Mouse (Mus musculus) frontal cortex, postnatal 14 days (tissue): ENCODE data around the gene Pdzd2.

Experiments used
- DNase-seq, 2 experiments: peaks; one replicate each; pipeline ENCODE4 v3.0.0; 2022; ENCODE audit warnings: low spot score in 2 of 2

Pdzd2 gene

GRCm38 (mm10) chr15:12667760-12668520, 71.8 kb downstream of the Pdzd2 start:
- DNase-seq: no peak

DNA sequence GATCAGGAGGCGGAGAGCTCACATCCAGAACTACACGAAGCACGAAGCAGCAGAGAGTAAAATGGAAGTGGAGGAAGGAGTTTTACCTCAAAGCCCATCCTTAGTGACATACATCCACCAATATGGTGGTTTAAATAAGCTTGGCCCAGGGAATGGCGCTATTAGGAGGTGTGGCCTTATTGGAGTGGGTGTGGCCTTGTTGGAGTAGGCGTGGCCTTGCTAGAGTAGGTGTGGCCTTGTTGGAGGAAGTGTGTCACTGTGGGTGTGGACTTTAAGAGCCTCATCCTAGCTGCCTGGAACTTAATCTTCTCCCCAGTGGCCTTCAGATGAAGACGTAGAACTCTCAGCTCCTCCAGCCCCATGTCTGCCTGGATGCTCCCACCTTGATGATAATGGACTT, 73.8 kb downstream of the Pdzd2 start:
- no peak for DNase-seq

DNA sequence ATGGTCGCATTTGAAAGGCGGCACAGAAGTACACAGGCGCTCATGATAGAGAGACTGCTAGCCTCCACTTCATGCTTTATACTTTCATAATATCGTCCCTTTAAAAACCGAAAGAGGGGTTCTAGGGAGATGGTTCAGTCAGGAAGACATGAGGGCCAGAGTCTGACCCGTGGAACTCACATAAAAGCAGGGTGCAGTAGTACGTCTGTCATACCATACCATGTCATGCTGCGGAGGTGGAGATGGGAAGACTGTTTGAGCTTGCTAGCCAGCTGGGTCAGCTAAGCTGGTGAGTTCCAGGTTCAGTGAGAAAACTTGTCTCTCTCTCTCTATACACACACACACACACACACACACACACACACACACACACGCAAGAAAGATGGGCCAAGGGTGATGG, 76.4 kb downstream of the Pdzd2 start:
- no peak for DNase-seq

GRCm38 (mm10) chr15:12660320-12660719, 79.4 kb downstream of the Pdzd2 start:
- no peak for DNase-seq

GRCm38 (mm10) chr15:12655959-12656662, 83.6 kb downstream of the Pdzd2 start:
- no peak for DNase-seq

DNA sequence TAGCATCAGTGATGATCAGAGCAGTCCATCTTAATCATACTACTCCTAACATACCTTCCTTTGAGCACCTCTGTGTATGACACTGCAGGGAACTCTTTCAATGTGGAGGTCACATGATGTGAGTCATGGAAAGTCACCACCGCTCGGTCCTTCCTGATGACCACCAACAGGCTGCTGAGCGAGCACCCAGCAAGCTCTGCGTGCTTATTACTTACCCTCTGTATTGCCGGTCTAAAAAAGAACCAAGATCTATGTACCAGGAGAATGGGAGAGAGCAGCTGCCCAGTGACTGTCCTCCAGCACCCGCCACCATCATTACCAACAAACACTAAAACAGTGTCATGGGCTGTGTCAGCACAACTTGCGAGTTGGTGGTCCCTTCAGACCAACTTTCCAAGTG, 84.4 kb downstream of the Pdzd2 start:
- no peak for DNase-seq

- DNase-seq: no peak
Measured at GRCm38 (mm10) chr15:12652336-12653031, 87.2 kb downstream of the Pdzd2 start.

DNA sequence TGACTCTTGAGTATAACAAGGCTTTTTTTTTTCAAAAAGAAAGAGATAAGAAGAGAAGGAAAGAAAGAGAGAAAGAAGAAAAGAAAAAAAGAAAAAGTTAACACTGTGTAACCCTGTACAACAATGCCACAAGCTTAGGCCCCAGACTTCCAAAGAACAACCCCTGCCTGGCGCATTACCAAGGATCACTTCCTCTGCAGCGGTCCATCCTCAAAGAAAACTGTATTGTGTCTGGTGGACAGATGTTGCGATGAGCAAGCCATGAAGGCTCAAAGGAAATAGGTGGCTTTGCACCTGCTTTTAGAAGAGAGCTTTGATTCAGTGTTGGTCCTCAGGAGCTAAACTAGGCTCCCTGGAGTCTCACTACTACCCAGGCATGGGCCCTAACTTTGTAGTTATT, 89.5 kb downstream of the Pdzd2 start:
- no peak for DNase-seq

- no peak for DNase-seq
Measured at GRCm38 (mm10) chr15:12649674-12650073, 90.0 kb downstream of the Pdzd2 start.

DNA sequence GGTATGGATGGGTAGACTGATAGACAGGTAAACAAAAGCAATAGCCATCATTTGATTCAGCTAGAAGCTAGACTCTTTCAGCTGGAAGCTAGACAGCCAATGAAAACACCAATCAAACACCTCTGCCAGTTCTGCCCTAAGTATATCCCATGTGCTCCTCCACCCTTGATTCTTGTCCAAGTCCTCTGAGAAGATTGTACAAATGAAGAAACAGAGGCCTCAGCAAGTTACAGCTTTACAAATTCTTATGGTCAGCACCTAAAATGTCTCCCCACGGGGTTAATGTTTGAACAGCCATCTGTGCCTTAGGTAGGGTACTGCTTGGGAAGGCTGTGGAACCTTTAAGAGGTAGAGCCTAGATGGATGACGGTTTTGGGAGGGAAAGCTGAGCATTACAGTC, 90.6 kb downstream of the Pdzd2 start:
- DNase-seq: no peak

DNA sequence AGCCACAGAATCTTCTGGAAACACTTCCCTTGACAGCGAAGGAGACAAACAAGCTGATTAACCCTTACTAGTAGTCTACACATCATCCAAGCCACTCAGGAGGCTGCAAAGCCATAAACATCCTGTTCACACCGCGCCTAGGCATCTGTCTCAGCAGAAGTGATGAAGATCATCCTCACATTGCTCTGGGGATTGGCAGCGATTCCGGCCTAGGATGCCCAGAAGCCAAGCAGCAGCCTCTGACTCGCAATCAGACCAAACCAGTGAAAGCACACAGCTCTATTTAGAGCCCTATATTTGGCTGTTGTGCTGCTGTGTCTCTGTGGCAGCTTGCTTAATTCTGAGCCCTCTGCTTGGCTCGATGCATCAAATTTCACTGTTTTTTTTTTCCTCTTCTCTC, 99.0 kb downstream of the Pdzd2 start:
- DNase-seq: peak; percentile 24 to 38

GRCm38 (mm10) chr15:12639776-12640175, 99.9 kb downstream of the Pdzd2 start:
- no peak for DNase-seq

DNA sequence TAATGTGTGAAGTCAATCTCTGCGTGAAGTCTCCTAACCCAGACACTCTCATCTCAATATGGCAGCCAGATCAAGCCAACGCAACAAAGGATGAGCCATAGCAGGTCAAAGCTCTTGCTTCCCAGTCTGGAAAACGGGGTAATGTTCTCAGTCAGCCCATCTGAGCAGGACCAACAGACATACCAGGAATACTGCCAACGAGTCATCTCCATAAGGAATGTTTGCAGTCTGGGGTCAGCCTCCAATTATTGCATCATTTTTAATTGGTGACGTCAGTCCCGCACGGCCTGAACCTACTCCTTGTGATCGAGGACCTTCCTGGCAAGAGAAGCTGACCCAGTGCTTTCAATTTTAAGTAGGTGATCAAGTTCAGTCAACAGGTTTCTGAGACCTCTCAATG, 100.5 kb downstream of the Pdzd2 start:
- no peak for DNase-seq

- no peak for DNase-seq
Measured at GRCm38 (mm10) chr15:12638370-12639030, 101.2 kb downstream of the Pdzd2 start.

- no peak for DNase-seq
Measured at GRCm38 (mm10) chr15:12637511-12637910, 102.2 kb downstream of the Pdzd2 start.

GRCm38 (mm10) chr15:12636386-12636785, 103.3 kb downstream of the Pdzd2 start:
- no peak for DNase-seq

GRCm38 (mm10) chr15:12634921-12635320, 104.8 kb downstream of the Pdzd2 start:
- no peak for DNase-seq

- no peak for DNase-seq
Measured at GRCm38 (mm10) chr15:12629164-12629563, 110.6 kb downstream of the Pdzd2 start.

GRCm38 (mm10) chr15:12628451-12628850, 111.3 kb downstream of the Pdzd2 start:
- DNase-seq: no peak

- DNase-seq: no peak
Measured at GRCm38 (mm10) chr15:12626930-12627329, 112.8 kb downstream of the Pdzd2 start.

DNA sequence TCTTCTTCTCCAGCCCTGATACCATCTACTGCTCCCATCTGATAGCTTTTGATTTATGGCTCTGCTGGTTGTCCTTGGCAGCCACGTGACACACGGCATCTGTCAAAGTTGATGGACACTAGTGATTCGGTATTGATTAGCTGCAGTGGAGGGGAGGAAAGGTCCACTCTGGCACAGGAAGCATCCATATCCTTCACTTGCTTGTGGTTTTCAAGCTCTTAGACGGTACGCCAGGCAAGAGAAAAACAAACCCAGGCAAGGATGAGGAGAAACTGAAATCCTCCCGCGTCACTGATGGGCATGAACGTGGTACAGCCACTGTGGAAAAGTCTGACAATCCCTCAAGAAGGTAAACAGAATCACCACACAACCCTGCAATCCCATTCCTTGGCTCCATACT, 113.6 kb downstream of the Pdzd2 start:
- no peak for DNase-seq

- DNase-seq: no peak
Measured at GRCm38 (mm10) chr15:12625524-12625923, 114.2 kb downstream of the Pdzd2 start.
